Mouse (Mus musculus): Measurements from ENCODE around the gene Slc12a4.

DNA sequence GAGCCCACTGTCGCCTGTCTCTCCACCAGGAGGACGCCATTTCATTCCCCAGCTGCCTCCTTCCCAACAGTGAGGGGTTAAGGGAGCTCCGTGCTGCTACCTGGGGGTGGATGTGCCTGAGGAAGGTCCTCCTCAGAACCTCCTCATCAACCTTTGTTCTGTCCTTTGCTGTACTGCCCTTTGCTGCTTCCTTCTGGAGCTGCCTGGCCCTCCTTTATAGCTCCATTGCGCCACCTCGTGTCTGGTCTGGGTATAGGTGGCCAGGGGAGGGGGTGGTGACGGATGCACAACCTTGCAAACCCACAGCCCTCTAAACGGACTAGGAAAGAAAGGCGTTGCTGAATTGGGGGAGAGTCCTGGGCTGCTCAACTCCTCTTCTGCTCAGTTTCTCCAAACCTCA lies 35.3 kb downstream of the Slc12a4 start:
- peak; percentile 98 for TF ChIP-seq CTCF (IDR thresholded peaks at IDR 0.05; ENCODE audit: low read depth, low read length)
- no peak for TF ChIP-seq POLR2A (IDR thresholded peaks at IDR 0.05; ENCODE audit: insufficient read depth, low read length)
